Mouse (Mus musculus) hindbrain, embryonic 14.5 days (tissue): ENCODE measurements around the gene Borcs5. TPM values are rescaled to one million over a fixed set of nuclear protein-coding genes. Genes with fewer than 3 reads are reported as not detected.

Experiments used
- ATAC-seq: fragments of 200-750 bp; cut with Nextera tagmentation; 2 replicates; pipeline ENCODE4 v1.8.0; 2017; ENCODE audit warnings: moderate number of reproducible peaks, mild to moderate bottlenecking, moderate TSS enrichment, moderate library complexity; ENCODE audit not compliant: low FRiP score
- DNase-seq: peaks from one replicate; pipeline ENCODE4 v3.0.0-alpha.2; 2015; ENCODE audit warnings: low spot score
- H3K27ac ChIP-seq: fragments of 300-500 bp; sonication (generic); 2 replicates; pipeline ENCODE4 v1.5.1; 2014; ENCODE audit warnings: mild to moderate bottlenecking, moderate library complexity
- H3K27me3 ChIP-seq: fragments of 300-500 bp; sonication (generic); 2 replicates; pipeline ENCODE4 v1.6.1; 2014; ENCODE audit warnings: mild to moderate bottlenecking, low read length, mixed read lengths; ENCODE audit not compliant: control insufficient read depth, insufficient read depth
- H3K36me3 ChIP-seq: fragments of 300-500 bp; sonication (generic); replicated peaks from 2 replicates; pipeline ENCODE4 v1.6.1; 2014; ENCODE audit not compliant: control insufficient read depth, insufficient read depth
- H3K4me1 ChIP-seq: fragments of 300-500 bp; sonication (generic); replicated peaks from 2 replicates; pipeline ENCODE4 v1.6.1; 2014; ENCODE audit warnings: antibody characterized with exemption, low read length, mixed read lengths; ENCODE audit not compliant: control insufficient read depth, insufficient read depth
- H3K4me2 ChIP-seq: fragments of 300-500 bp; sonication (generic); replicated peaks from 2 replicates; pipeline ENCODE4 v1.6.1; 2014; ENCODE audit warnings: mild to moderate bottlenecking, moderate library complexity
- H3K4me3 ChIP-seq: fragments of 300-500 bp; sonication (generic); replicated peaks from 2 replicates; pipeline ENCODE4 v1.5.1; 2014; ENCODE audit warnings: mild to moderate bottlenecking, low read length
- H3K9ac ChIP-seq: fragments of 300-500 bp; sonication (generic); 2 replicates; pipeline ENCODE4 v1.6.1; 2014
- H3K9me3 ChIP-seq: fragments of 300-500 bp; sonication (generic); 2 replicates; pipeline ENCODE4 v1.6.1; 2016; ENCODE audit warnings: low read length; ENCODE audit not compliant: control insufficient read depth
- WGBS: fragments of 180-500 bp; shearing (Covaris S2); extraction: QIAGEN DNeasy Blood & Tissue Kit; methylation state at CpG from one replicate; pipeline ENCODE4 v1.1.7; 2014; 5-methylcytosine and 5-hydroxymethylcytosine counted together
- polyA plus RNA-seq: library from polyadenylated mRNA; unstranded; fragments of >200 nt; fragmentation: Nextera tagmentation; extraction: Ambion mirVana; gene quantifications from 2 replicates; pipeline ENCODE4 v1.2.1, GENCODE M21; 2014

Borcs5 gene
- polyA plus RNA-seq, 1 experiment from 2014 or later, result 42.6 TPM

- H3K27me3 ChIP-seq, result no peaks in the 10 kb centered on the region
- no peak overlapping the region for H3K4me2 ChIP-seq
- no peaks in the 10 kb centered on the region for H3K4me1 ChIP-seq
- 65% methylated on average over 8 of the region's 8 CpGs for WGBS
- no peak overlapping the region for H3K4me3 ChIP-seq
- H3K27ac ChIP-seq, result no peak overlapping the region
- H3K9me3 ChIP-seq, result no peaks in the 10 kb centered on the region
- no peak overlapping the region for H3K9ac ChIP-seq
- ATAC-seq, result no peak
- no peak for DNase-seq
- no peaks in the 10 kb centered on the region for H3K36me3 ChIP-seq
Observed at GRCm38 (mm10) chr6:134700451-134701210, 61.3 kb downstream of the Borcs5 start.

GRCm38 (mm10) chr6:134701211-134701602 lies 61.9 kb downstream of the Borcs5 start:
- ATAC-seq (no peak), DNase-seq (no peak)

GRCm38 (mm10) chr6:134702184-134702583 lies 62.9 kb downstream of the Borcs5 start:
- Histone ChIP-seq H3K27me3 (no peaks in the 10 kb centered on the region), H3K9me3 (no peaks in the 10 kb centered on the region), H3K9ac (no peak overlapping the region), H3K4me3 (no peak overlapping the region), H3K4me1 (no peaks in the 10 kb centered on the region), H3K4me2 (no peak overlapping the region), H3K36me3 (no peaks in the 10 kb centered on the region), H3K27ac (no peak overlapping the region)
- ATAC-seq, result no peak
- 93% methylated on average over 7 of the region's 7 CpGs for WGBS
- DNase-seq, result no peak

More at GRCm38 (mm10) chr6:134701211-134701602, 61.9 kb downstream of the Borcs5 start:
- H3K9ac ChIP-seq, result no peak overlapping the region
- 96% methylated on average over 6 of the region's 6 CpGs for WGBS
- no peaks in the 10 kb centered on the region for H3K4me1 ChIP-seq
- no peaks in the 10 kb centered on the region for H3K27me3 ChIP-seq
- no peaks in the 10 kb centered on the region for H3K36me3 ChIP-seq
- H3K4me3 ChIP-seq, result no peak overlapping the region
- no peaks in the 10 kb centered on the region for H3K9me3 ChIP-seq
- no peak overlapping the region for H3K4me2 ChIP-seq
- no peak overlapping the region for H3K27ac ChIP-seq

GRCm38 (mm10) chr6:134703053-134703690 lies 63.9 kb downstream of the Borcs5 start:
- 97% methylated on average over 4 of the region's 4 CpGs for WGBS
- Histone ChIP-seq H3K4me2 (no peak overlapping the region), H3K27ac (no peak overlapping the region), H3K27me3 (no peaks in the 10 kb centered on the region), H3K9me3 (no peaks in the 10 kb centered on the region), H3K4me3 (no peak overlapping the region), H3K9ac (no peak overlapping the region), H3K4me1 (no peaks in the 10 kb centered on the region), H3K36me3 (no peaks in the 10 kb centered on the region)
- ATAC-seq, result no peak
- DNase-seq, result no peak

- no peaks in the 10 kb centered on the region for H3K9me3 ChIP-seq
- H3K4me2 ChIP-seq, result no peak overlapping the region
- no peaks in the 10 kb centered on the region for H3K4me1 ChIP-seq
- no peak for ATAC-seq
- H3K27me3 ChIP-seq, result no peaks in the 10 kb centered on the region
- H3K36me3 ChIP-seq, result 0 out of 2 replicates have a peak, but pooled peaks cover 5% of the 10 kb centered on the region
- DNase-seq, result no peak
- H3K9ac ChIP-seq, result no peak overlapping the region
- no peak overlapping the region for H3K4me3 ChIP-seq
- WGBS, result 93% methylated on average over 4 of the region's 4 CpGs
- H3K27ac ChIP-seq, result no peak overlapping the region
Observed at GRCm38 (mm10) chr6:134706467-134706866, 67.2 kb downstream of the Borcs5 start.

- Histone ChIP-seq H3K4me1 (no peaks in the 10 kb centered on the region), H3K9me3 (no peaks in the 10 kb centered on the region), H3K9ac (no peak overlapping the region), H3K4me2 (no peak overlapping the region), H3K27ac (no peak overlapping the region), H3K4me3 (no peak overlapping the region), H3K27me3 (no peaks in the 10 kb centered on the region), H3K36me3 (0 out of 2 replicates have a peak, but pooled peaks cover 5% of the 10 kb centered on the region)
- 80% methylated on average over 15 of the region's 15 CpGs for WGBS
- DNase-seq (no peak), ATAC-seq (no peak)
Observed at GRCm38 (mm10) chr6:134710020-134710419, 70.7 kb downstream of the Borcs5 start.

- H3K36me3 ChIP-seq, result 0 out of 2 replicates have a peak, but pooled peaks cover 12% of the 10 kb centered on the region
- ATAC-seq, result no peak
- H3K27me3 ChIP-seq, result no peaks in the 10 kb centered on the region
- no peak overlapping the region for H3K4me3 ChIP-seq
- no peak overlapping the region for H3K9ac ChIP-seq
- DNase-seq, result no peak
- H3K4me2 ChIP-seq, result no peak overlapping the region
- H3K27ac ChIP-seq, result no peak overlapping the region
- H3K9me3 ChIP-seq, result no peaks in the 10 kb centered on the region
- WGBS, result 43% methylated on average over 3 of the region's 3 CpGs
- no peaks in the 10 kb centered on the region for H3K4me1 ChIP-seq
Observed at GRCm38 (mm10) chr6:134713321-134713720, 74.0 kb downstream of the Borcs5 start.

- Histone ChIP-seq H3K4me3 (no peak overlapping the region), H3K4me2 (no peak overlapping the region), H3K4me1 (no peaks in the 10 kb centered on the region), H3K9ac (no peak overlapping the region), H3K27me3 (no peaks in the 10 kb centered on the region), H3K27ac (no peak overlapping the region), H3K9me3 (no peaks in the 10 kb centered on the region), H3K36me3 (peaks cover 13% of the 10 kb centered on the region; the same call in 1 of the 2 replicates)
- 21% methylated on average over 1 of the region's 1 CpGs for WGBS
- no peak for DNase-seq
- ATAC-seq, result no peak
Observed at GRCm38 (mm10) chr6:134713897-134714296, 74.6 kb downstream of the Borcs5 start.

- H3K9ac ChIP-seq, result no peak overlapping the region
- ATAC-seq (no peak), DNase-seq (no peak)
- H3K4me2 ChIP-seq, result no peak overlapping the region
- 89% methylated on average over 6 of the region's 6 CpGs for WGBS
- no peak overlapping the region for H3K4me3 ChIP-seq
- H3K27me3 ChIP-seq, result no peaks in the 10 kb centered on the region
- H3K36me3 ChIP-seq, result peaks cover 17% of the 10 kb centered on the region
- no peaks in the 10 kb centered on the region; the same call in 1 of the 2 replicates for H3K4me1 ChIP-seq
- H3K27ac ChIP-seq, result no peak overlapping the region
- H3K9me3 ChIP-seq, result no peaks in the 10 kb centered on the region
Observed at GRCm38 (mm10) chr6:134716168-134716587, 76.9 kb downstream of the Borcs5 start.
